Mouse (Mus musculus): ENCODE measurements around the gene Trrap.

- TF ChIP-seq CTCF (IDR thresholded peaks at IDR 0.05; ENCODE audit: borderline replicate concordance, extremely low read depth, insufficient read depth, insufficient read length) (no peak), POLR2A (IDR thresholded peaks at IDR 0.05; ENCODE audit: borderline replicate concordance, extremely low read depth, insufficient read depth, insufficient read length, poor library complexity, severe bottlenecking) (no peak)
Observed at GRCm38 (mm10) chr5:144829631-144830030, 62.1 kb downstream of the Trrap start.

All from brain, embryonic 14.5 days (tissue).